Mouse (Mus musculus) A20 (cell line): ENCODE data around the gene Trmt112.

Experiments used
- DNase-seq: peaks from one replicate; pipeline ENCODE4 v3.0.0-alpha.2; 2011; ENCODE audit warnings: low read depth, low spot score

The Trmt112 gene

GRCm38 (mm10) chr19:6925307-6925573 is 15.7 kb downstream of the Trmt112 start, which contains the start of gene Catsperz:
TSS of gene Catsperz (minus strand) at chr19:6925380.
- no peak for DNase-seq

GRCm38 (mm10) chr19:6925611-6926329 is 16.3 kb downstream of the Trmt112 start:
- no peak for DNase-seq

- DNase-seq = no peak
Measured at GRCm38 (mm10) chr19:6926559-6927255, 17.2 kb downstream of the Trmt112 start.

- DNase-seq = no peak
Measured at GRCm38 (mm10) chr19:6928080-6928479, 18.6 kb downstream of the Trmt112 start.

GRCm38 (mm10) chr19:6931002-6931401 is 21.5 kb downstream of the Trmt112 start:
- no peak for DNase-seq

GRCm38 (mm10) chr19:6932018-6932417 is 22.5 kb downstream of the Trmt112 start:
- no peak for DNase-seq

GRCm38 (mm10) chr19:6933102-6933435 is 23.6 kb downstream of the Trmt112 start:
- no peak for DNase-seq

- DNase-seq = no peak
Measured at GRCm38 (mm10) chr19:6933436-6934194, 24.1 kb downstream of the Trmt112 start.

GRCm38 (mm10) chr19:6934195-6934977 is 24.9 kb downstream of the Trmt112 start, which contains the start of gene Kcnk4:
TSS of gene Kcnk4 (minus strand) at chr19:6934515.
- no peak for DNase-seq

GRCm38 (mm10) chr19:6936299-6936698 is 26.8 kb downstream of the Trmt112 start:
- peak; percentile 70 for DNase-seq

GRCm38 (mm10) chr19:6937541-6938465 is 28.3 kb downstream of the Trmt112 start:
- DNase-seq = no peak

- DNase-seq = no peak
Measured at GRCm38 (mm10) chr19:6939106-6940002, 29.9 kb downstream of the Trmt112 start.

GRCm38 (mm10) chr19:6940396-6941351 is 31.2 kb downstream of the Trmt112 start:
- no peak for DNase-seq

- DNase-seq = peak; percentile 96
Measured at GRCm38 (mm10) chr19:6941372-6942248, 32.1 kb downstream of the Trmt112 start, which contains the start of gene Bad. TSS of gene Bad (plus strand) at chr19:6941861.

GRCm38 (mm10) chr19:6942249-6942691 is 32.8 kb downstream of the Trmt112 start, which contains the start of gene Gpr137:
TSS of gene Gpr137 (minus strand) at chr19:6942480.
- DNase-seq = peak; percentile 95

GRCm38 (mm10) chr19:6942764-6943163 is 33.3 kb downstream of the Trmt112 start:
- no peak for DNase-seq

GRCm38 (mm10) chr19:6943709-6944108 is 34.2 kb downstream of the Trmt112 start:
- no peak for DNase-seq
